Mouse (Mus musculus) cerebellum, adult (tissue): ENCODE data around the gene Rnf150.
"Not testable (repeated sequence)": the region's sequence is repeated elsewhere in the genome, so short reads cannot be mapped to it uniquely, and the experiment has no call there.

Source experiments
- ATAC-seq: cut with Nextera tagmentation; 2 replicates; pipeline ENCODE4 v1.9.2; 2017; ENCODE audit warnings: mild to moderate bottlenecking, moderate library complexity, mixed read lengths; ENCODE audit not compliant: insufficient number of reproducible peaks, low FRiP score, low TSS enrichment

The Rnf150 gene

GRCm38 (mm10) chr8:83062276-83062675 is 199.1 kb downstream of the Rnf150 start:
- ATAC-seq, result no peak

- ATAC-seq, result no peak
Measured at GRCm38 (mm10) chr8:83064096-83064495, 200.9 kb downstream of the Rnf150 start.

- ATAC-seq, result peak; percentile 49
Measured at GRCm38 (mm10) chr8:83066076-83066475, 202.9 kb downstream of the Rnf150 start.

GRCm38 (mm10) chr8:83066846-83067245 is 203.7 kb downstream of the Rnf150 start:
- ATAC-seq, result no peak

GRCm38 (mm10) chr8:83067906-83068305 is 204.8 kb downstream of the Rnf150 start:
- no peak for ATAC-seq

GRCm38 (mm10) chr8:83074248-83074647 is 211.1 kb downstream of the Rnf150 start:
- ATAC-seq, result no peak

- ATAC-seq, result no peak
Measured at GRCm38 (mm10) chr8:83076621-83077020, 213.5 kb downstream of the Rnf150 start.

- no peak for ATAC-seq
Measured at GRCm38 (mm10) chr8:83077329-83077728, 214.2 kb downstream of the Rnf150 start.

- ATAC-seq, result no peak
Measured at GRCm38 (mm10) chr8:83078701-83079533, 215.8 kb downstream of the Rnf150 start.

GRCm38 (mm10) chr8:83079534-83079844 is 216.3 kb downstream of the Rnf150 start:
- no peak for ATAC-seq

GRCm38 (mm10) chr8:83081266-83081665 is 218.1 kb downstream of the Rnf150 start:
- no peak for ATAC-seq

- not testable (repeated sequence) for ATAC-seq
Measured at GRCm38 (mm10) chr8:83081806-83082205, 218.7 kb downstream of the Rnf150 start.

- no peak for ATAC-seq
Measured at GRCm38 (mm10) chr8:83082251-83082650, 219.1 kb downstream of the Rnf150 start.

GRCm38 (mm10) chr8:83083452-83083851 is 220.3 kb downstream of the Rnf150 start:
- no peak for ATAC-seq

- ATAC-seq, result no peak
Measured at GRCm38 (mm10) chr8:83085581-83085980, 222.4 kb downstream of the Rnf150 start.

GRCm38 (mm10) chr8:83086625-83087024 is 223.5 kb downstream of the Rnf150 start:
- no peak for ATAC-seq

GRCm38 (mm10) chr8:83087604-83088003 is 224.4 kb downstream of the Rnf150 start:
- no peak for ATAC-seq

- ATAC-seq, result no peak
Measured at GRCm38 (mm10) chr8:83088156-83088555, 225.0 kb downstream of the Rnf150 start.

GRCm38 (mm10) chr8:83089336-83089986 is 226.3 kb downstream of the Rnf150 start:
- ATAC-seq, result peak; percentile 71

GRCm38 (mm10) chr8:83090446-83090845 is 227.3 kb downstream of the Rnf150 start:
- ATAC-seq, result no peak

- ATAC-seq, result no peak
Measured at GRCm38 (mm10) chr8:83100041-83100440, 236.9 kb downstream of the Rnf150 start.

- ATAC-seq, result no peak
Measured at GRCm38 (mm10) chr8:83102957-83103510, 239.9 kb downstream of the Rnf150 start.
